Mouse (Mus musculus): ENCODE results near the gene Cntrl. TPM values are rescaled to one million over a fixed set of nuclear protein-coding genes. Genes with fewer than 3 reads are reported as not detected.

Gene Cntrl
- polyA plus RNA-seq, 2 experiments from 2014 or later, result 139 to 153 TPM

DNA sequence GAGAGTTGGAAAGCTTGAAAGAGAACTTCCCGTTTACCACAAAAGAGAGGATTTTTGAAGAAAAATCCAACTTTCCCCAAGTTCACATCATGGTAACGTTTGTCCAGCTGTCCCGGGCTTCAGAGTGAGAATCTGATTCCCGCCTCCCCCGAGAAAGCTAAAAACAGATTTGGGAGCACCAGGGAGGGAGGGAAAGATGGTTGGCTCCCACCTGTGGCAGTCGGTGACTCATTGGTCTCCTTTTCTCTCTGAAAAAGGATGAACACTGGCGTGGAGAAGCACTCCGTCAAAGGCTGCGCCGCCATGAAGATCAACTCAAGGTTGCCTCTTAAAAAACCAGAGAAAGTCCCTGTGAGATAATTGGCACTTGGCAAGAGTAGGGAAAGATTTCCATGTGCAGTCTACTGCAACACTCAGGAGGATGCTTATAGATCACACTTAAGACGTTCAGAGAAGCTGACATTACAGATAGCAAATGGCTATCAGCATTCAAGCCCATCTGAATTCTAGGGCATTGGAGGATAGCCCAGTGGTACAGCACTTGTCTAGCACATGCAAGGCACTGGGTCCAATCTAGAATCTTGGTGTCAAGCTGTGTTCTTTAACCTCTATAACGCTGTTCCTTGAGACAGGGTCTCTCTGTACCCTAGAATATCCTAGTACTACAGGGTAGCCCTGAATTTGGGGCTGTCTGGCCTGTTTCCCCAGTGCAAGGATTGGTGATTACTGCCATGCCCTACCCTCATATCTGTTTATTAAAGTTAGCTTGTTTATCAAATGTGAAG, 66.2 kb downstream of the Cntrl start:
- ATAC-seq, result no peak

DNA sequence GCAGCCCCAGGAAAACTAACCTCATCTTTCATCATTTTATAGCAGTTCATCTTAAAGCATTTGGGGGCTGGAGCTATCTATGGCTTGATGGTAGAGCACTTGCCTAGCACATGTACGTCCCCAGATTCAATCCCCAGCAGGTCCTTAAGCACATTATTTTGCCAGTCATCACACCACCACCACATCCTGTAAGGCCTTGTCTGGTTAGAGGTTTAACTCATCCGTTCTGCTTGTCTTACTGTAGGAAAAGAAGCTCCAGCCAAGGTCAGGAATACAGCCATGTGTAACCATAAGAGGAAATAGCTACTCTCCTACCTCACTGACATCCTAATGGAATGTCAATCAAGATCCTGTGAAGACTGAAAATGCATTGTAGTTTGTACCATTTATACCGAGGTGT, 68.9 kb downstream of the Cntrl start:
- no peak for ATAC-seq

DNA sequence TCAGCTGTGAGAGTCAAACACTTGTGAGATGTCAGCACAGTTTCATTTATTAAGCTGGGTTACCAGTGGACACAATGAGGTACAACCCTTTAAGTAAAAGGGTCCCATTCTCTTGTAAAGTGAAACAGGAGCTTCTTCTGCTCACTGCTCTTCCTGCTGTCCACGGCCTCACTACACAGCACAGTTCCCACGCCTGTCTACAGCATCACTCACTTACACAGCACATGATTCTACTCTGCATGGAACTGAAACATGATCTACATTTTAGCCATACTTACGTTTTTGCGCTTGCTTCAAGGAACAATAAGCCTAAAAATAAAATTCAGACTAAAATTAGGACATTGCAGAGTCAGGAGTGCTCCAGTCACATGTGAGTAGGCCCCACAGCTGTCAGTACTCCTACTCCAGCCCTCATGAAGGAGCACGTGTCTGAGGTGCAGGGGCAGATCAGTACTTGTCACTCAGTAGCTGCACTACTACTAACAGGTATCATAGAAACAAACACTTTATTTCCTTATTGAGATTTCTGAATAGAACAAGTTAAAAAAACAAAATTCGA, 73.9 kb downstream of the Cntrl start:
- no peak for ATAC-seq

DNA sequence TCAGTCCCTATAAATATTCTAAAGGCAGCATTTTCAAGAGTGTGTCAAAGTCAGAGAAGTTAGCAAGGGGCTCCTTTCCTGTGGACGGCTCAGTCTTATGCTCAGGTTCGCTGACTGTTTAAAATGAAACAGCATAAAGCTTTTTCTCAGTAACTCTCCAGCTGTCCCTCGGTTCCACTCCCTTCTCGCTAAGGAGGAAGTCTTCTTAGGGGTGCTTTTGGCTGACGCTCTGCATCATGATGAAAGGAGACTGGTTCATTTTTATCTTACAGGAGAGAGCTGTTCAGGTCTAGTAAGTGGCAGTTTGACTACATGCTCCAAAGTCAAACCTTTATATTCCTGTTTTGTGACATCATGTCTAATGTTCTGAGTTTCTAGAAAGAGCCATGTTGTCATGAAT, 79.6 kb downstream of the Cntrl start:
- no peak for ATAC-seq

DNA sequence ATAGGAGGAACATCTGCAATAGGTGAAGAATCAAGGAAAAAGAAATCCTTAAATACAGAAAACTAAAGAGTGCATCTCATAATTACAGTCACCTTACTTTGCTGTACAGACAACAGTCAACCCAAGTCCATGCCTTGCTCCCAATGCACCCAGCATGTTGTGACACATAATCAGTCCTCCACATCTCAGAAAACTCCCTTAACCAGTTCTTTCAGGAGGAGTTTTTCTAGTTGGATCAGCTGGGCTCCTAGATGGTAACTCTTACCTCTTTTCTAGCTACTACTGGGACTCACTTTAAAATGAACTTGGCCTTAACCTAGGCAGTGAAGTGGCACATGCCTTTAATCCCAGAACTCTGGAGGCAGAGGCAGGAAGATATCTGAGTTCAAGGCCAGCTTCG, 84.7 kb downstream of the Cntrl start:
- no peak for ATAC-seq

DNA sequence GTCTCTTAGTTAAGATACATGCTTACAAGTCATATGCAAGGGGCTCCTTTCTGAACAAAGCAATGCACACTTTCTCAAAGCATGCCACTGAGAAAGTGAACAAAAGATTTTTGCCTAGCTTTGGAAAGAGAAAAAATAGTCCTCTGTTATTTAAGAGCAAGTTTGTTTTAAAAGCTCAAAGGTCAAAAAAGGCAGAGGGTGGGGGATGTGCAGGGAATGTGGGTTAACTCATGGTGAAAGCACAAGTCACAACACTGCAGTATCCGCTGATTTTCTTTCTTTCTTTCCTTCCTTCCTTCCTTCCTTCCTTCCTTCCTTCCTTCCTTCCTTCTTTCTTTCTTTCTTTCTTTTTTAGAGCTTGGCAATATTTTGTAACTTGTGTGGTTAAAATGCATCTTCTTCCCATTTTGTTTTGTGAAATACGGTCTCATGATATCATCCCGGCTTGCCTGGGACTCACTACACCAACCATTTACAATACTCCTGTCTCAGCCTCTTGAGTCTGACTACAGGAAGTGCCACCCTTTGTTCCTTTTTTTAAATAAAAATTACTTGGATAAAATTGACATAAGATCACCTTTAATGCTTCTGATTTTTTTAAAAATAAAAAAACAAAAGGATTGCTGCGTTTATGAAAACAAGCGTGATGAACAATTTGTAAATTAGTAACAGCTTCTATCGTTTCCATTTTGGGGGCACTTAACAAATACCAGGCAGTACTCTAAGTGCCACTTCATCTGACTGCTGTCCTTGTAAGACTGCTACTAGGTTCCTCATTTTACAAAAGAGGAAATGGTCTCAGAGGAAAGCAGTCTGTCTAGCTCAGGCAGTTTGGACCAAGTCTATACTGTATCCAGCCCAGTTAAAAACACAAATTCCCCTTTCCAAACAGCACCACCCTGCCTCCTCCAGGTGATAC, 86.6 kb downstream of the Cntrl start:
- ATAC-seq, result no peak

DNA sequence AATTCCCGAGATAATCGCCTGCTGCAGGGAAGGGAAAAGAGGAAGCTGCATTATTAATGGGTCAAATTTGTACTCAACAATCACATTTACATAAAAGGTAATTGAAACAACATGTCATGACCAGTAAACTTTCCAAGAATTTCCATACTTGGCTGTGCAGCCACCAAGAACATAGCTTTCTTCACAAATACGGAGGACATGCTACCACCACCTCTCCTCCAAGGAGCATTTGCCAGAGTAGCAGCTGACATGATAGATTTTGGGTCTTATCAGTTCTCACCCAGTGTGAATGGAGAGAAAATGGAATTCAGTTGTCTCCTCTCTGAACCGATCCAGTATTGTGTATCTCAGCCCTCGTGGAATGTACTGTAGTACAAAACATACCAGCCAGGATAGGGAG, 90.2 kb downstream of the Cntrl start:
- no peak for ATAC-seq

DNA sequence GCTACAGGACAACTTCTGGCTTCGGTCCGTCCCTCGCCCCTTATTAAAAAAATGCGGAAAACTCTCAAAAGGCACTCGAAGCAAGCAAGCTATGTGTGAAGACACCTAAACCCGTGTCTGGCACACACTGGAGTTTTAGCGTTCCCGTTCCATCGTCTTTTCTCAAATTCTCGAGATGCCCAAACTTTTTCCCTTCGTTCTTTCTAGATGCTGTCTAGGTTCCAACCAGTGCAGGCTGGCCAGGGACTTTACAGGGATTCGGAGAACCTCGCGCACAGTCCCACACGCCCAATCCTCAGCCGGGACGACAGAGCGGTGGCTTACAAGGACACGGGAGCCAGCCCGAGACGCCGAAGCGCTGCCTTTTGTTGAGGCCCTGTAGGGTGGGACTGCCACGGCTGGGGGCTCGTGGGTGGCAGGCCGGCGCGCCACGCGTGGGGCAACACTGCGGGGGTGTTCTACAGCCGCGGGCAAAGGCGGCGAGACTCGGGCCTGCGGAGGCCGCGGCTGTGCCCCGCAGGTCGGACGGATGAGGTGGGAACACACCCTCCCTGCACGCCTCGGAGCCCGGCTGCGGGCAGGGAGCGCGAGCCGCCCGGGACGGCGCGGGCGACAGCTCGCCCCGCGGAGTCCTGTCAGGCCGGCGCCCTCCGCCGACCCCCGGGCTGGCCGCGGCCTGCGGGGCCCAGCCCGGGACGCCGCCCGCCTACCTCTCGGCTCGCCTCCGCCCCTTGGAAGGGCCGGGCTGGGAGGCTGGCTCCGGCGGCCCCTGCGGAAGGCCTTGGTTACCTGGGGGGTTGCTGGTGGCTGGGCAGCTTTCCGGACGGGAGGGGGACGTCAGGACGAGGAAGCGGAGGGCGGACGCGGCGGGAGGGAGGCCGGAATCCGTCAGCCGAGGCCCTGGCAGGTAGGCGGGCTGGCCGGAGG, 90.9 kb downstream of the Cntrl start:
- ATAC-seq, result peak; percentile 38

DNA sequence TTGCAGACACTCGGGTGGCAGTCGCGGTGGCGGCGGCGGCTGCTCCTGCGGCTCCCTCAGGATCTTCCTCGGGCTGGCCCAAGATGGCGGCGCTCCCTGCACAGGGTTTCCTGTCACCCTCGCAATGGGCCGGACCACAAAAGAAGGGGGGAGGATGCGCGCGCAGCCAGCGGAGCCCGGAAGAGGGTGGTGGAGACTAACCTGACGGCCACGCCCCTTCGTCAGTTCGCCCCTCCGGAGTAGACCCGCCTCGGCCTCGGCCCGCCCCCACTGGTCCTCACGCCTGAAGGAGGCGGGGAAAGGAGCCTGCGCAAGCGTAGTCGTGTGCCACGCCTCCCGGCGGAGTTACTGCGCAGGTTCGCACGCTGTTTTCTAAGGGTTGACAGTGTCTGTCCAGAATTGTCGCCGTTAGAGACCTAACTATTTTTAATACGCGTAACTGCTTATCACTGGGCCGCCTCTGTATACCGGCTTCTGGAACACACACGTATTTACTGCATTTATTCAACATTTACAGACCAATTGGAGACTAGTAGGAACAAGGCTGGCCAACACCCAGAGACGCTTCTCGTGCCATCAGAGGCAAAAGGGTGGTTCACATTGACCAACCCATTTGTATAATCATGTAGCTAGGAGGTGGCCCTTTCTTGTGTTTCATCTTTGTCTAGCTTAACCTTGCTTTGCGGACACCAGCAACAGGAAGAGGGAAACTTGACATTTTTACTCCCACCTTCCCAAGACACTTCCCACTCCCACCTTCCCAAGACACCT, 91.8 kb downstream of the Cntrl start, which contains the start of gene Rab14:
TSS of gene Rab14 (minus strand) at position 223 of the 771 bp plus-strand sequence.
- peak; percentile 90 for ATAC-seq

DNA sequence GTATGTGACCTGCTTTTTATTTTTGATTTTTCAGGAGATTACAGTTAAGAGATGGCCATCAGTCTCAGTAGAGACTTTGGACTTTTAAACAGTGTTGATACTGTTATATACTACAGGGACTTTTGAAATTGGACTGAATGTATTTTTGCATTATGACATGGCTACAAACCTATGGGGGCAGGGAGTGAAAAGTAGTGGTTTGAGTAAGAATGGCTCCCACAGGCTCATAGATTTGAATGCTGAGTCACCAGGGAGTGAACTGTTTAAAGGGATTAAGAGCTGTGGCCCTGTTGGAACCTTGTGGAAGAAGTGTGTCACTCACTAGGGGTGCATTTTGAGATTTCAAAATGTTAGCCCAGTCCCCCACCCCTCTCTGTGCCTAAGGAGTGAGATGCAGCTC, 94.4 kb downstream of the Cntrl start:
- ATAC-seq, result no peak

DNA sequence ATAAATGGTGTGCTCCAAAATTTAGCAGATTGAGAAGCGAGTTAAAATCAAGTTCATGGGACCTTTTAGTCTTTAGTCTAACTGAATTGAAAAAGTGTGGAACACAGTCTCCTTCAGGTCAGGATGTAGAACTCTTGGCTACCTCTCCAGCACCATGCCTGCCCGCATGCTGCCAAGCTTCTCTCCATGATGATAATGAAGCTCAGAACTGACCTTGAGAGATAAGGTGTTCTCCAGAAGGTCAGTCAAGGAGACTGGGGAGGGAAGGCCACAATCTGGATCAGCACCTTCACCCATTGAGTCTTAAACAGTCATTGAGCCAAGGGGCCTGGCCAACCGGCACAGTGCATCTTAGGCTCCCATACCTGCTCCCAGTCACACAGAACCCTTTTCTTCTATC, 97.5 kb downstream of the Cntrl start:
- ATAC-seq, result no peak

DNA sequence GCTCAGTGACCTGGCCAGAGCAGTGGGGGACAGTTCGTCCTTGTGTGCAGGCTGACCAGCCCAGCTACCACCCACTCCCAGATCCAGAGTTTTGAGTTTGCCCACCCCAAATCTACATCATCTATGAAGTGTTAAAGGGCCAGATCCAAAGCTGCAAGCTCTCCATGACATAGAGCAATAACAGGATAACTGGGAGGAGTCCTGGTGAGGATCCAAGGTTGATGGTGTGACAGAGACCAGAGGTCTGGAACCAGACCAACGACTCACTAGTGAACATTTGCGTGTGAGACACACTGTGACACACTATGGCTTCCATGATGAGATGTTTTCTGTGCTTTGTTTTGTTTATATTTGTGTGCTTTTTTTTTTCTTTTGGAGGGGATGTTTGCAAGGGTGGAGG, 98.8 kb downstream of the Cntrl start:
- no peak for ATAC-seq

DNA sequence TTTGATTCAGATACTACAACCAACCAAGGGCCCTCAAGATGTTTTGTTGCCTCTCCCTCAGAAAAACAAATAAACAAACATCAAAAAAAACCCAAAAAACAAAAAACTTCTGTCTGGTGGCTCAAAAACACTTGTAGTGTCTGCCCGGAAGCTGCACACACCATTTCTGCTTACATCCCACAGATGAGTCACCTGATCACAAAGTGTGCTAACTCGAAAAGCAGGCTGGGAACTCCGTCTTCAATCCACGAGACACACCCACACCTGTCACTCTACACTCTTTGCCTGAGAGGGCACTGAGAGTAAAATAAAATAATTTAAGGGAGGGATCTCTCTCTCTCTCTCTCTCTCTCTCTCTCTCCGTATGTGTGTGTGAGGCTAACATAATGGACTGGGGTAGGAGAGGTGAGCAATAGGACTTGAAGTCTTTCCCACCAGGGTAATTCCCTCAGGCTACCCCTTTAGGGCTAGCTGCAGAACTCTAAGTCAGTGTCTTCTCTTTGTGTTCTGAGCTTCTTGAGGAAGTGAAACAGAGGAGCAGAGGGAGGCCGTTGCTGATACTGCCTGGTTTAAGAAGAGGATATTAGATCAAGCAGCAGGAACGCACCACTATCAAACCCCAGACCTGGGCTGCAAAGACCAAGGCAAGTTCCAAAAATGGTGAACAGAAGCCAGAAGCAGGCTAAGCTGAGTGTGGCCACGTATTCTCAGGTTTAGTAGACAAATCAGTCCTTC, 99.8 kb downstream of the Cntrl start:
- peak; percentile 72 for ATAC-seq

DNA sequence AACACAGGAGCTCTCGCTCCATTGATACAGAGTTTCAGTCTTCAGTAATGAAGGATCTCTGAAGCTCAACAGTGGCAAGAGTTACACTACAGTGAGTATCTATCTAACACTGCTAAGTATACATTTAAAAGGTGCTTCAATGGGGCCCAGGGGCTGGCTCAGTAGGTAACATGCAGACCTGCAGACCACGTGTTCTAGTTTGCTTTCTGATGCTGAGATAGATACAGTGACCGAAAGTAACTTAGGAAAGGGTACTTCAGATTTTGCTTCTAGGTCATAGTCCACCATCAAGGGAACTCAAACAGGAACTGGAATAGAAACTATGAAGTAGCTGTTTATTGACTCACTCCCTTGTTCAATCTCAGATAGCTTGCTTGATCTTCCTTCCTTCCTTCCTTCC, 102.4 kb downstream of the Cntrl start:
- ATAC-seq, result no peak

DNA sequence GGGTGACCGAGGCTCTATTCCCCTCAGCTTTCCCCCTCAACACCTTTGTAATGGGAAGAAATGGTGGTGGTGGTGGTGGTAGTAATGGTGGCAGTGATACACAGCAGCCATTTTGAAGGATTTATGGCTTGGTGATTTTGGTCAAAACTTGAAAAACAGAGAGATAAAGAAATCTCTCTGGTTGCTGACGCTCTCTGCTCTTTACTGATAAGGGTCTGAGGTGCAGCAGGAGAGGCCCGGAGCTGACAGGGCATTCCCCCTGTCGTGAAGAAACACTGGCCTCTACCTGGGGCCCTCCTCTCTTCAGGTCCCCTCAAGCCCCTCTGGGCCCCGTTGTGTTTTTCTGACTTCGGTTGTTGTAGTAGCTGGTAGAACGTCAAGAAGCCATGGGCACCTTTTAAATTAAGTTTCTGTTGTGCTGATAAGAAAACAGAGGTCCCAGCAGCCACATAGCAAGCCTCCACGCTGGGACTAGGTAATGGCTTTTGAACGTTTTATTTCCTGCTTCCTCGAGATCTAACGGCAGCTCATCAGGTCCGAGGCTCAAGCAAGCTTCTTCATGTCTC, 104.1 kb downstream of the Cntrl start:
- ATAC-seq, result no peak

DNA sequence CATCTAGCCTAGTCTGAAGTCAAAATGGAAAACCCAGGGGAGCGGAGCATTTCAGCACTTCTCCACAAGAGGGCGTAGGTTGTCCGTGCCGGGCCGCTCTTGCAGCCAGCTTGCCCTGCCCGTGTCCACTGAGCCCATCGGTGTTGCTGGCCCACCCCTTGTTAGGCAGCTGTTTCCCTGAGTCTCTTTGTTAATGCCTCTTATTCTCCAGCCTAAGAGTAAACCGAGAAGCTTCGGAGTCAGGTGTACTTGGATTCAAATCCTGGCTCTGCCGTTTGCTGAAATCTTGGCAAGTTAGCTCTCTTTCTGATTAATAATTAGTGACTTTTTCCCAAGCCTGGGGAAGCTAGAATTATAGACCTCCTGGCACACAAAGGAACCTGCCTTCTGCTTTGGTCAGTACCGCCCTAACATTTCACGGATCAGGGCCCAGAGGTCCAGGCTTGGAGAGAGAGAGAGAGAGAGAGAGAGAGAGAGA, 105.6 kb downstream of the Cntrl start:
- no peak for ATAC-seq

DNA sequence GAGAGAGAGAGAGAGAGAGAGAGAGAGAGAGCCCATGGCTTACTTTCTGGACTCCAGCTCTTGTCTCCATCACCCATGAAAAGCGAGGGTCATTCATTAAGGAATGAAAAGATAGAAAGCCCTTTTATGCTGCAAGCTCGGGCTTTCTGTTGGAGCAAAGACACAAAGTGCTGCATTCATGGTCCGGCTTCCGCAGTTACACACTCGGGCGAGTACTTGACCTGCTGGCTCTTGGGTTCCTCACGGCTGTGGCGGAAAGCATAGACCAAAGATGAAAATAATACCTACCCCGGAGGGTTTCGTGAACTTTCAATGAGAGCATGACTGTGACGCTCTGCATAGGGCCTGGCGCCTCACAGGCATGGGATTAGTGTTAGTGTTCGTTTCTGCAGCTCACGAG, 106.1 kb downstream of the Cntrl start:
- no peak for ATAC-seq

DNA sequence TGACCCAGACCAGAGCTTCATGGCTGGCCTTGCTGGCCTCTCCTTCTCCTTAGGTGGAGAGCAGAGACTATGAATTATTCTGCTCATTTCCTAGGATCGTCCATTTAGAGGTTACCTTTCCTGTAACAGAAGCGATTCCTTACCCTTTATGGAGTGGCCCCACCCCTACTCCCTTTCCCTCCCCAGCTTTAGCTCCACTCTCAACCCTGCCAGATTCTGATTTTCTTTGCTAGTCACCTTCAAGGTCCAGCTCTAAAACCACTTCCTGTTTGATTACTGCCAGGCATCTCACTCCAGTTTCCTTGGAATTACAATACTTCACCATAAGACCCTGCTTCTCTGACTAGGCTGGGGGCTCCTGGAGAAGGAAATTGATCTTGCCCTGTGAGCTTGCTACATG, 107.4 kb downstream of the Cntrl start:
- ATAC-seq, result no peak

DNA sequence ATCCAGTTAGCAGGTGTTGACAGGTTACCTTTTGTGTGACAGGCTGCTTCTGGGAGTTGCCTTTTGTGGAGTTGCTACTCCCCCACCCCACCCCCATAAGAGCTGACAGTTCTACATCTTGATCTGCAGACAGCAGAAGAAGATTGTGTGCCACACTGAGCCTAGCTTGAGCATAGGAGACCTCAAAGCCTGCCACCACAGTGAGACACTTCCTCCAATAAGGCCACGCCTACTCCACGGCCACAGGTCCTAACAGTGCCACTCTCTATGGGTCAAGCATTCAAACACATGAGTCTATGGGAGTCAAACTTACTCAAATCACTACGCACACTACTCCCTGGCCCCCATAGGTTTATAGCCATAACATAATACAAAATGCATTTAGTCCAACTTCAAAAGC, 109.4 kb downstream of the Cntrl start:
- no peak for ATAC-seq

DNA sequence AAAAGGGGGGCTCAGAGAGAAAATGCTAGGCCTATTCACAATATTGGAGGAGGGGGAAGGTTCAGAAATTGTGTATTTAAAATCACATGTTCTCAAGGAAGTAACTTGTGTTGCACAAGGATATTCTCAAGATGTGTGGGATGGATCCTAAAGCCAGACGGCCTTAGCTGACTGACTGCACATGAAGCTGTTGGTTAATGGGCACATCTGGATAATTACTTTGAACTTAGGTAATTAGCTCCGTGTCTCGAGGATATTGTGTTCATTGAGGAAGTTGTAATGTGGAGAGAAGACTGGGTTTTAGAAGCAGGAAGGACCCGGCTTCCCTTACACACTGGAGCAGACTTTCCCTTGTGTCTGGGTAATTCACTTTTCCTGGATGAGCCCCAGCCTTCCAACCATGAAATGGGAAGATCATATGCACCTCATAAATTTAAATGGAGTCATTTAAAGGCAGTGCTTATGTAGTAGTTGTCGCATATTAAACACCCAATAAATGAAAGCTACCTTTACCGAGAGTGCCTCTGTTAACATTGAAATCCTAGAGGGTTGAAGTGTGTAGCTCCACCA, 113.6 kb downstream of the Cntrl start:
- no peak for ATAC-seq

All from activated CD4-positive, CD25-positive, alpha-beta regulatory T cell, adult 4 months (primary cell).